Mouse (Mus musculus) lung, adult 18-20 months (tissue): Measurements from ENCODE around the gene Trem3.

Experiments used
- DNase-seq, 2 experiments: peaks; one replicate each; pipeline ENCODE4 v3.0.0; 2022; ENCODE audit warnings: mixed read lengths in 2 of 2

The Trem3 gene

GRCm38 (mm10) chr17:48272158-48272557 is 24.6 kb downstream of the Trem3 start:
- no peak for DNase-seq

- no peak for DNase-seq
Observed at GRCm38 (mm10) chr17:48272598-48272997, 25.0 kb downstream of the Trem3 start.

- no peak for DNase-seq
Observed at GRCm38 (mm10) chr17:48274098-48274497, 26.5 kb downstream of the Trem3 start.

- DNase-seq: peak; percentile 56 to 69
Observed at GRCm38 (mm10) chr17:48274885-48275284, 27.3 kb downstream of the Trem3 start.

- DNase-seq: no peak
Observed at GRCm38 (mm10) chr17:48275736-48276135, 28.2 kb downstream of the Trem3 start.

- DNase-seq: no peak
Observed at GRCm38 (mm10) chr17:48278381-48278780, 30.8 kb downstream of the Trem3 start.

- DNase-seq: no peak
Observed at GRCm38 (mm10) chr17:48279002-48279401, 31.4 kb downstream of the Trem3 start.

- no peak for DNase-seq
Observed at GRCm38 (mm10) chr17:48280943-48281738, 33.6 kb downstream of the Trem3 start.

GRCm38 (mm10) chr17:48281739-48282085 is 34.1 kb downstream of the Trem3 start:
- DNase-seq: no peak

GRCm38 (mm10) chr17:48286765-48287164 is 39.2 kb downstream of the Trem3 start:
- DNase-seq: no peak

- DNase-seq: no peak
Observed at GRCm38 (mm10) chr17:48287276-48287675, 39.7 kb downstream of the Trem3 start.

- no peak for DNase-seq
Observed at GRCm38 (mm10) chr17:48293500-48294194, 46.1 kb downstream of the Trem3 start.

GRCm38 (mm10) chr17:48299203-48299602 is 51.6 kb downstream of the Trem3 start, which contains the start of gene Treml2:
Gene Treml2, plus strand, starts transcription at chr17:48299498.
- DNase-seq: no peak

GRCm38 (mm10) chr17:48299756-48300155 is 52.2 kb downstream of the Trem3 start:
- DNase-seq: no peak

- DNase-seq: peak; percentile 18
Observed at GRCm38 (mm10) chr17:48300199-48300598, 52.6 kb downstream of the Trem3 start.

GRCm38 (mm10) chr17:48300861-48301260 is 53.3 kb downstream of the Trem3 start:
- peak in 1 of 2 experiments; percentile 16 for DNase-seq

GRCm38 (mm10) chr17:48301792-48302191 is 54.2 kb downstream of the Trem3 start:
- no peak for DNase-seq
